Mouse (Mus musculus) stomach, postnatal 0 days (tissue): ENCODE data around the gene Adprhl1.

Experiments
- CTCF ChIP-seq: IDR thresholded peaks from 2 replicates; pipeline ENCODE4 v1.5.1; 2016; ENCODE audit warnings: antibody characterized with exemption, low read depth, mild to moderate bottlenecking, moderate library complexity
- EP300 ChIP-seq: optimal IDR thresholded peaks from 2 replicates; pipeline ENCODE3; 2016; ENCODE audit warnings: antibody characterized with exemption

GRCm38 (mm10) chr8:13272834-13273233 lies 18.9 kb upstream of the Adprhl1 start:
- no peak for TF ChIP-seq CTCF
- no peak for TF ChIP-seq EP300
